Mouse (Mus musculus): ENCODE measurements around the gene Slc44a2. TPM values are rescaled to one million over a fixed set of nuclear protein-coding genes. Genes with fewer than 3 reads are reported as not detected.
A peak's percentile ranks its signal among the peaks of the same experiment; 100 is the strongest.

The Slc44a2 gene
- polyA plus RNA-seq, 1 experiment = 271 TPM

GRCm38 (mm10) chr9:21346627-21347365 is 26.3 kb downstream of the Slc44a2 start:
- Histone ChIP-seq H3K4me1 (ENCODE audit: control insufficient read depth, insufficient read depth, low read length) (no peaks in the 10 kb centered on the region), H3K4me3 (replicated peaks; ENCODE audit: extremely low read depth, low read depth, low read length) (no peak overlapping the region)
- TF ChIP-seq POLR2A (IDR thresholded peaks at IDR 0.05; ENCODE audit: borderline replicate concordance, extremely low read depth, low read depth, low read length) (no peak), CTCF (IDR thresholded peaks at IDR 0.05; ENCODE audit: insufficient read depth, low read length) (no peak)
- DNase-seq = no peak
- WGBS = 50% methylated on average over 16 of the region's 16 CpGs

DNA sequence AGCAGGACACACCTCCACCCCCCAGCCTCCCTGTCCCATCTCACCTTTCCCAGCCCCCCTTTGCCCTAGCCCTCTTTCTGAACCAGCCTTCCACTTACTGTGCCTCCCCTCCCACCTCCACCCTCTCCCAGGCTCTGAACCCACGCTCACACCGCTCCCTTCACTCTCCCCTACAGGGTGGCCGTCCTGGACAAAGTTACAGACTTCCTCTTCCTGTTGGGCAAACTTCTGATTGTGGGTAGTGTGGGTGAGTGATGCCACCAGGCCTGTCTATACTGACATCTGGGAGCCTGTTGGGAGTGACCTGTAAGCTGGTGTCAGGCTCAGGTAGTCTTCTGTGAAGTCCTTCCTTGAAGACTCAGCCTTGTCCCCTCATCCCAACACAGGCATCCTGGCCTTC is 27.7 kb downstream of the Slc44a2 start:
- DNase-seq = no peak
- 49% methylated on average over 3 of the region's 3 CpGs for WGBS
- TF ChIP-seq CTCF (IDR thresholded peaks at IDR 0.05; ENCODE audit: insufficient read depth, low read length) (no peak), POLR2A (IDR thresholded peaks at IDR 0.05; ENCODE audit: borderline replicate concordance, extremely low read depth, low read depth, low read length) (no peak)
- Histone ChIP-seq H3K4me3 (replicated peaks; ENCODE audit: extremely low read depth, low read depth, low read length) (no peak overlapping the region), H3K4me1 (ENCODE audit: control insufficient read depth, insufficient read depth, low read length) (no peaks in the 10 kb centered on the region; the same call in 1 of the 2 replicates)

DNA sequence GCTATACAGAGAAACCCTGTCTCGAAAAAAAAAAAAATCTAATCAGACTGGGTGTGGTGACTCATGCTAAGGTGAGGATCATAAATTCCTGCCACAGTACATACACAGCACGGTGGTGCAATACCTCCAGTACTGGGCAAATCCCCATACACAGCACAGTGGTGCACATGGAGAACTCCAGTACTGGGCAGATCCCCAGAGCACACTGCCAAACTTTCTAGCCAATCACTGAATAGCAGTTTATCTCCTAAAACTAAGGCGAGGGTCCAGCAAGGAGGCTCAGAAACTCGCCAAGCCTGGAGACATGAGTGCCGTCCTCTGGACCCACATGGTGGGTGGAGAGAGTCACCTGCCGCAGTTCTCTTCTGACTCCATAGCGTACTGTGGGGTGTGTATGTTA is 30.7 kb downstream of the Slc44a2 start:
- WGBS = 72% methylated on average over 7 of the region's 7 CpGs

DNA sequence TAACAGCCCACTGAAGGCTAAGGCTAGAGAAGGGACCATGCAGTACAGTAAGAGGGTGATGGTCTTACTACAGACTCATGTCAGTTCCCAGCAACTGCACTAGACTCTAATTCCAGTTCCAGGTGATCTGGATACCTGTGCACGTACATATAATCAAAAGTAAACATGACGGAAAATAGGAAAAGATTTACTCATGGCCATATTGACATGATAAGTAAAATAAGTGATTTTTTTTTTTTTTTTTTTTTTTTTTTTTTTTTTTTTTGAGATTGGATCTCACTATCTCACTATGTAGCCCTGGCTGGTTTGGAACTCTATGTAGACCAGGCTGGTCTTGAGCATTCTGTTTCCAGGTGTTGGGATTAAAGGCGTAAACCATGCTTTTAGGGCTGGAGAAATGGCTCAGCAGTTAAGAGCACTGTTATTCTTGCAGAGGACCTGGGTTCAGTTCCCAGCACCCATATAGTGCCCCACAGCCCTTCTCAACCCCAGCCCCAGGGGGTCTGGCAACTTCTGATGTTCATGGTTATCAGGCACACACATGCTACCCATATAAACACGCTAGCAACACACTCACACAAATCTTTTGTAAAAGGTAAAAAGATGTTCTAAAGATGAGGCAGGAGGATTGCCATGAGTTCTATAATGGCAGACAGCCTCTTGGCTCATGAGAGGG is 31.3 kb downstream of the Slc44a2 start:
- no peak for DNase-seq
- H3K4me1 ChIP-seq (ENCODE audit: control insufficient read depth, insufficient read depth, low read length) = no peaks in the 10 kb centered on the region; the same call in 1 of the 2 replicates
- 89% methylated on average over 4 of the region's 4 CpGs for WGBS
- no peak for TF ChIP-seq CTCF (IDR thresholded peaks at IDR 0.05; ENCODE audit: insufficient read depth, low read length)
- no peak overlapping the region for H3K4me3 ChIP-seq (replicated peaks; ENCODE audit: extremely low read depth, low read depth, low read length)

More for the DNA sequence above, 30.7 kb downstream of the Slc44a2 start:
- no peak for TF ChIP-seq POLR2A (IDR thresholded peaks at IDR 0.05; ENCODE audit: borderline replicate concordance, extremely low read depth, low read depth, low read length)
- TF ChIP-seq CTCF (IDR thresholded peaks at IDR 0.05; ENCODE audit: insufficient read depth, low read length) = no peak
- DNase-seq = no peak
- Histone ChIP-seq H3K4me3 (replicated peaks; ENCODE audit: extremely low read depth, low read depth, low read length) (no peak overlapping the region), H3K4me1 (ENCODE audit: control insufficient read depth, insufficient read depth, low read length) (no peaks in the 10 kb centered on the region; the same call in 1 of the 2 replicates)

DNA sequence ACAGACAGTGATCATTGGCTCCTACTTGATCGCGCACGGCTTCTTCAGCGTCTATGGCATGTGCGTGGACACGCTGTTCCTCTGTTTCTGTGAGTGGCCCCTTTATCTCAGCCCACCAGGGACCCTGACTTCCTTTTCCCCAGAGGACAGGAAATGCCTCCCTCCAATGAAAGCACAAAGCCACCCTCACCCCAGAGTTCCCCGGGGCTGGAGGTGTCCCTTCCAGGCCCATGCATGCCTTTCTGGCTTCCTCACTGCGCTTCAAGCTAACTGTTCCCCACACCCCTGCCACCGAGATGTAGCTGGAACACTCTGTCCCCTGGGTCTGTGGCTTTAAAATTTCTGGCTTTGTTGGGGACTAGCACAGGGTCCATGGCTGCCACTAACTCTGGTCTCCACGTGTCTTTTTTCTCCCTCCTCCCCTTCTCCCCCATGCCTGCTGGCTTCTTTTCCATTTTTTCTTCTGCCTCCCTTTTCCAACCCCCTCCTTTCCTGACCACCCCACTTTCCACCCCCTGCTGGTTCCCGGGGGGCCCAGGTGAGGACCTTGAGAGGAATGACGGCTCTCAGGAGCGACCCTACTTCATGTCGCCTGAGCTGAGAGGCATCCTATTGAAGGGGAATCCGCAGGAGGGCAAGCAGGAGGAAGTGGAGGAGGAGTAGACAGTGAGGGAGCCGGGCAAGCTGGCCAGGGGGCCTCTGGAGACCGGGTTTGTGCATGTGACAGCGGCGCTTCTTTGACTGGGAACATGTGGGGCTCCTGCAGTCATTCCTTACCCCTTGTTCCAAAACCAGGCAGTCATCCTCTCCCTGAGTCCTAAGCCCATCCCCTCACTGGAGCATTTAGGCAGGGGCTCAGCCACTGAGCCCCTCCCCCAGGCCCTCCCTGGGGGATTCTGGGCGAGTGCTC is 32.2 kb downstream of the Slc44a2 start:
- Histone ChIP-seq H3K4me3 (replicated peaks; ENCODE audit: extremely low read depth, low read depth, low read length) (no peak overlapping the region), H3K4me1 (ENCODE audit: control insufficient read depth, insufficient read depth, low read length) (no peaks in the 10 kb centered on the region; the same call in 1 of the 2 replicates)
- WGBS = 35% methylated on average over 20 of the region's 20 CpGs
- no peak for DNase-seq
- no peak for TF ChIP-seq CTCF (IDR thresholded peaks at IDR 0.05; ENCODE audit: insufficient read depth, low read length)
- TF ChIP-seq POLR2A (IDR thresholded peaks at IDR 0.05; ENCODE audit: borderline replicate concordance, extremely low read depth, low read depth, low read length) = no peak

- no peak for DNase-seq
- Histone ChIP-seq H3K4me3 (replicated peaks; ENCODE audit: extremely low read depth, low read depth, low read length) (no peak overlapping the region), H3K4me1 (ENCODE audit: control insufficient read depth, insufficient read depth, low read length) (no peaks in the 10 kb centered on the region; the same call in 1 of the 2 replicates)
- 68% methylated on average over 2 of the region's 2 CpGs for WGBS
- TF ChIP-seq POLR2A (IDR thresholded peaks at IDR 0.05; ENCODE audit: borderline replicate concordance, extremely low read depth, low read depth, low read length) = no peak
- no peak for TF ChIP-seq CTCF (IDR thresholded peaks at IDR 0.05; ENCODE audit: insufficient read depth, low read length)
Observed at GRCm38 (mm10) chr9:21353373-21353686, 32.8 kb downstream of the Slc44a2 start.

- DNase-seq = peak; percentile 57
- H3K4me1 ChIP-seq (ENCODE audit: control insufficient read depth, insufficient read depth, low read length) = no peaks in the 10 kb centered on the region; the same call in 1 of the 2 replicates
- no peak for TF ChIP-seq POLR2A (IDR thresholded peaks at IDR 0.05; ENCODE audit: borderline replicate concordance, extremely low read depth, low read depth, low read length)
- TF ChIP-seq CTCF (IDR thresholded peaks at IDR 0.05; ENCODE audit: insufficient read depth, low read length) = no peak
- 66% methylated on average over 6 of the region's 6 CpGs for WGBS
- no peak overlapping the region for H3K4me3 ChIP-seq (replicated peaks; ENCODE audit: extremely low read depth, low read depth, low read length)
Observed at GRCm38 (mm10) chr9:21354796-21355195, 34.3 kb downstream of the Slc44a2 start.

- 4% methylated on average over 1 of the region's 1 CpGs for WGBS
- DNase-seq = peak; percentile 54
- TF ChIP-seq POLR2A (IDR thresholded peaks at IDR 0.05; ENCODE audit: borderline replicate concordance, extremely low read depth, low read depth, low read length) = no peak
- peak; percentile 19; the same call in 1 of the 2 replicates for TF ChIP-seq CTCF (IDR thresholded peaks at IDR 0.05; ENCODE audit: insufficient read depth, low read length)
- Histone ChIP-seq H3K4me3 (replicated peaks; ENCODE audit: extremely low read depth, low read depth, low read length) (no peak overlapping the region), H3K4me1 (ENCODE audit: control insufficient read depth, insufficient read depth, low read length) (no peaks in the 10 kb centered on the region; the same call in 1 of the 2 replicates)
Observed at GRCm38 (mm10) chr9:21356981-21357718, 36.7 kb downstream of the Slc44a2 start.
